Mouse (Mus musculus): ENCODE results near the gene Hoxb3. TPM values are rescaled to one million over a fixed set of nuclear protein-coding genes. Genes with fewer than 3 reads are reported as not detected.

Gene Hoxb3
- total RNA-seq, 2 experiments from 2014 or later = not detected

- TF ChIP-seq CTCF (conservative IDR thresholded peaks at IDR 0.05) = no peak
- Histone ChIP-seq H3K27ac (no peak overlapping the region), H3K4me3 (no peak overlapping the region)
- DNase-seq (ENCODE audit: low spot score in 2 of 2) = no peak
Observed at GRCm38 (mm10) chr11:96345893-96346806, 23.0 kb downstream of the Hoxb3 start.

- H3K27ac ChIP-seq = no peak overlapping the region
- TF ChIP-seq CTCF (conservative IDR thresholded peaks at IDR 0.05) = no peak
- no peak for DNase-seq (ENCODE audit: low spot score in 2 of 2)
- H3K4me3 ChIP-seq = no peak overlapping the region
Observed at GRCm38 (mm10) chr11:96346916-96347520, 23.9 kb downstream of the Hoxb3 start.

DNA sequence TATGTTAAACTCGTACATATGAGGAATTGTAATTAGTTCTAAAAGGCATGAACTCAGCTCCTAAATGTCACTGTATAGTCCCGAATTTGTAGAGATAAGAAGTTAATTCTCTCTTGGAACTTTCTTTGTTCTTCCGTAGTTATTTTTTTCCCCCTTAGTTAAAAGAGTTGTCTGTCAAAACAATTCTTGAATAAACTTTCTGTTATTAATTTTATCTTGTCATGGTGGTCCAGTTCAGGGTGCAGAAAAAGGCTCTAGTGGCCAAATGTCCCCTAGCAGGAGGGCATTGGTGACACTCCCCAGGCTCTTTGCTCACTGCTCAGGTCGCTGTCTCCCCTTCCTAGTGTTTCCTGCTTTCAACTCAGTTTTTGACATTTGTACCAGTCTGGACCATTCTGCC, 24.6 kb downstream of the Hoxb3 start:
- H3K4me3 ChIP-seq = no peak overlapping the region
- no peak overlapping the region for H3K27ac ChIP-seq
- no peak for TF ChIP-seq CTCF (conservative IDR thresholded peaks at IDR 0.05)
- no peak for DNase-seq (ENCODE audit: low spot score in 2 of 2)

DNA sequence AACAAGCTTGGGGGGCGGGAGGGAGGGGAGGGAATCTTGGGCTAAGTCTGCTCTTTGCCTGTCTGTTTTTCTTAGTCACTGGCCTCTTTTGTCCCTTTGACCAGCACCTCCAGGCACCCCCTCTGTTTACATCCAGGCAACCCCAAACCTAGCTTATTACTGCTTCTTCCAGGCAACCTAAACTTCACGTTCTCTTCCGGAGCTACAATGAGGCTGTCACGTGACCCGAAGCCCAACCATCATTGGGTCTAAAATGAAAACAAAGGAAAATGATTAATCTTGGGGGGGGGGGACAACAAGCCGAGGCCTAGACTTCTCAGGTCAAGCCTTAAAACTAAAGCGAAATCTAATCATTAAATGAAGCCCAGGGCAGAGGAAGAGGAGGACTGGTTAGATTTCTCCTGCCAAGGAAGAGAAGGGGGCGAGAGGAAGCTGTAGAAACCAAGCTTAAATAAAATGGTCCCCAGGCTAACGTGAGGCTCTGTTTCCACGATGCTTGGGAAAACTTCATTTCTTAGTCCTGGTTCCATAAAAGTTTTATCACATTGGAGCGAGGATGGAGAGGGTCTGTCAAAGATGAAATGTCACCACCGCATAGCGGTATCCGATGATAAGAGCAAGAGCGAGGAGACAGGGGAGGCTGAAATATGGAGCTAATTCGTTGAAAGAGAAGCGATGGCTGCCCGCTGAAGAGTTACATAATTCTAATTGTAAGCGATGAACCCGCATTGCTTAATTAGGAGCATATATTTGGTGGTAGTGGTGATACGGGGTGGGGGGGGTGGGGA, 25.2 kb downstream of the Hoxb3 start:
- Histone ChIP-seq H3K27ac (no peak overlapping the region), H3K4me3 (no peak overlapping the region)
- no peak for DNase-seq (ENCODE audit: low spot score in 2 of 2)
- TF ChIP-seq CTCF (conservative IDR thresholded peaks at IDR 0.05) = no peak

GRCm38 (mm10) chr11:96348988-96349387, 25.9 kb downstream of the Hoxb3 start:
- no peak overlapping the region for H3K4me3 ChIP-seq
- H3K27ac ChIP-seq = no peak overlapping the region
- TF ChIP-seq CTCF (conservative IDR thresholded peaks at IDR 0.05) = no peak
- DNase-seq (ENCODE audit: low spot score in 2 of 2) = no peak

DNA sequence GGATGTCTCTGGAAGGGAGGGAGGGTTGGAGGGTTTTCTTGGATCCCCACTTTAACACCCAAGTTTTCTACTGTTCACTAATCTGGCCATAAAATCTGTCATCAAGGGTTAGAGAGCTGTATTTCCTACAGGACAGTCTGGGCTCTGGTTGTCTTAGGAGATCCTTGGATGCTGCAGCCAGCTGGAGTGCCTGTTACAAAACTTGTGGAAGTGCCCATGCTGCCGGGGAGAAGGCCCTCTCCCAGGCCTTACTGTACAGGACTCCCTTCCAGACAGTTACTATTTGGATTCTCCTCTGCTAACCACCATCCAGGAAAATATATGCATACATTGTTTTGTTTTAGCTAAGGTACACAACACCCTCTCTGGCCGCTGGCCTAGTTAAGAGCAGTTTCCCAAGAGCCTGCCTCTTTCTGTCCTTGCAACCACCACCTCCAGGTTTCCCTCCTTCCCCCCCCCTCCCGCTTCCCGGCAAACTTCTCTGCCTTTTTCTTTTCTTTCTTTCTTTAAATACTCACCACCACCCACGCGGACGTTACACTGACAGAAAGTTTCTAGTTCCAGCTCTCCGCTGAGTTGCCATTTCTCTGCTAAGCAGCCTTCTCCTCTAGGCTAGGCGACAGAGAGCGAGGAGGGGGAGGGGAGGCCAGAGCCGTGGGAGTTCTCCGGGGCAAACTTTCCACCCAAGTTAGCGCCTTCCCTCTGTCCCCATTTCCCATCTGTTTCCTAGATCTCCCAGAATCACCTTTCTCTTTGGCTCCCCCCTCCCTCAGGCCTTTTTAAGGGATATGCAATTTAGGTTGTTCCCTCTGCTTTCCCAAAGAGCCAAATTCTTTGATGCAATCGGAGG, 26.6 kb downstream of the Hoxb3 start:
- no peak for TF ChIP-seq CTCF (conservative IDR thresholded peaks at IDR 0.05)
- H3K27ac ChIP-seq = no peak overlapping the region
- no peak for DNase-seq (ENCODE audit: low spot score in 2 of 2)
- no peak overlapping the region for H3K4me3 ChIP-seq

DNA sequence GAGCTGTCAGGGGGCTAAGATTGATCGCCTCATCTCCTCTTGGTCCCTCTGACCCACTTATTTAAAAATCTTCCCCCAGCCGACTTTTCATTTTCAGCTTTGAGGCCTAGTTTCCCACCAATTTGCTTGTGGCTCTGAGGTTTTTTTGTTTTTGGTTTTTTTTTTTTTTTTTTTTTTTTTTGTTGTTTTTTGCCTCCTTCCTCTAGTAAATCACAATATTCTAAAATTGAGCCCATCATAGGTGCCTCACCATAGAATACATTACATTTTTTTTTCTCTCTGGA, 27.2 kb downstream of the Hoxb3 start, which contains the start of gene Hoxb2:
Gene Hoxb2, plus strand, starts transcription at position 185 of the 284 bp plus-strand sequence.
- TF ChIP-seq CTCF (conservative IDR thresholded peaks at IDR 0.05) = no peak
- no peak within 1 kb of the TSS for H3K4me3 ChIP-seq
- no peak for DNase-seq (ENCODE audit: low spot score in 2 of 2)
- H3K27ac ChIP-seq = no peak within 1 kb of the TSS

- H3K27ac ChIP-seq = no peak overlapping the region
- DNase-seq (ENCODE audit: low spot score in 2 of 2) = no peak
- no peak overlapping the region for H3K4me3 ChIP-seq
- TF ChIP-seq CTCF (conservative IDR thresholded peaks at IDR 0.05) = no peak
Observed at GRCm38 (mm10) chr11:96350791-96351190, 27.7 kb downstream of the Hoxb3 start.

DNA sequence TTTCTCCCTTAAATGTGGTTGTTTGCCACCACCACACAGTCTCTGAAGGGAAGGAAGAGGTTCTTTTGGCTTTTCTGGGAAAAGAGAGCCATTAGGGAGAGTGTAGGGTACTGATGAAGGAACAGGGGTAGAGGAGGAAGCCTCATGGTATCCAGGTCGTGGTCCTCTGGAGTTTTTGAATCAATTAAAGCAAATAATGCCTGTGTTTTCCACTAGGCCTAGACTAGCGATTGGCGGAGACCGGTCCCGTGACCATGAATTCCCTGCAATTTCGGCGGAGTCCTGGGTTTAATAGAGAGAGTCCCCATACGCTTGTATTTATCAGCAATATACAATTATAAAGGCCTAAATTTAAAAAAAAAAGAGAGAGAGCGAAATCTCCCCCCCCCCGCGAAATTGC, 28.2 kb downstream of the Hoxb3 start:
- DNase-seq (ENCODE audit: low spot score in 2 of 2) = no peak
- TF ChIP-seq CTCF (conservative IDR thresholded peaks at IDR 0.05) = no peak
- H3K27ac ChIP-seq = no peak overlapping the region
- H3K4me3 ChIP-seq = no peak overlapping the region

- DNase-seq (ENCODE audit: low spot score in 2 of 2) = no peak
- TF ChIP-seq CTCF (conservative IDR thresholded peaks at IDR 0.05) = no peak
- no peak overlapping the region for H3K27ac ChIP-seq
- H3K4me3 ChIP-seq = no peak overlapping the region
Observed at GRCm38 (mm10) chr11:96351831-96352230, 28.7 kb downstream of the Hoxb3 start.

- no peak for DNase-seq (ENCODE audit: low spot score in 2 of 2)
- no peak for TF ChIP-seq CTCF (conservative IDR thresholded peaks at IDR 0.05)
- H3K27ac ChIP-seq = no peak overlapping the region
- no peak overlapping the region for H3K4me3 ChIP-seq
Observed at GRCm38 (mm10) chr11:96352691-96353521, 29.8 kb downstream of the Hoxb3 start.

- DNase-seq (ENCODE audit: low spot score in 2 of 2) = no peak
- no peak overlapping the region for H3K4me3 ChIP-seq
- TF ChIP-seq CTCF (conservative IDR thresholded peaks at IDR 0.05) = no peak
- no peak overlapping the region for H3K27ac ChIP-seq
Observed at GRCm38 (mm10) chr11:96353522-96353841, 30.4 kb downstream of the Hoxb3 start.

Measured in layer of hippocampus, adult 2 months (tissue).